Mouse (Mus musculus) ES-E14 (cell line): Measurements from ENCODE around the gene Zfp423.

Source experiments
- CHD2 ChIP-seq: IDR thresholded peaks from 2 replicates; pipeline ENCODE4 v1.6.1; 2014; ENCODE audit warnings: mild to moderate bottlenecking, low read depth, low read length, inconsistent platforms
- ZNF384 ChIP-seq: IDR thresholded peaks from 2 replicates; pipeline ENCODE4 v1.6.1; 2012; ENCODE audit warnings: low read depth, low read length, inconsistent platforms

DNA sequence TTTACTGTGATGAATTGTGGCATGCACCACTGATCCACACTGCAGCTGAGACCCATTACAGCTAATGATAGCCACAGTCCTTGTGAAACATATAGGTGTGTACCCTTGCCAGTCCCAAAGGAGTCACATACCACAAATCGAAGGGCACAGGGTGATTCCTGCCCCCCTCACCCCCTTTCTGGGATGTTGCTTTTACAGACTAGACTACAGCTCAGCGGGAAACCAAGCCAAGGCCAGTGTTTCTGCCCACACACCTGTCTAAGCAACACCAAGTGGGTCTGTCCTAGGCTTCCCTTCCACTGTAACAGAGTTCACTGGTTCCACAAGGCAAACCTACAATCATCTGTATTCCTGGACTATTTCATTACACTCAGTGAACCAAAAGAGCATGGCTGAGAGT is 287.2 kb downstream of the Zfp423 start:
- no peak for TF ChIP-seq ZNF384
- no peak for TF ChIP-seq CHD2
